Mouse (Mus musculus) midbrain, embryonic 12.5 days (tissue): ENCODE data around the gene Gad1. TPM values are rescaled to one million over a fixed set of nuclear protein-coding genes. Genes with fewer than 3 reads are reported as not detected.

ENCODE experiments used
- ATAC-seq: fragments of 200-750 bp; cut with Nextera tagmentation; 2 replicates; pipeline ENCODE4 v1.8.0; 2017; ENCODE audit warnings: low read depth, moderate TSS enrichment, moderate library complexity; ENCODE audit not compliant: low FRiP score
- H3K27ac ChIP-seq: fragments of 300-500 bp; sonication (generic); replicated peaks from 2 replicates; pipeline ENCODE4 v1.5.1; 2016; ENCODE audit warnings: mild to moderate bottlenecking
- H3K27me3 ChIP-seq: fragments of 300-500 bp; sonication (generic); 2 replicates; pipeline ENCODE4 v1.6.1; 2016; ENCODE audit warnings: mild to moderate bottlenecking
- H3K36me3 ChIP-seq: fragments of 300-500 bp; sonication (generic); 2 replicates; pipeline ENCODE4 v1.6.1; 2016
- H3K4me1 ChIP-seq: fragments of 300-500 bp; sonication (generic); 2 replicates; pipeline ENCODE4 v1.6.1; 2016
- H3K4me2 ChIP-seq: fragments of 300-500 bp; sonication (generic); replicated peaks from 2 replicates; pipeline ENCODE4 v1.6.1; 2016; ENCODE audit warnings: mild to moderate bottlenecking, moderate library complexity
- H3K4me3 ChIP-seq: fragments of 300-500 bp; sonication (generic); 2 replicates; pipeline ENCODE4 v1.5.1; 2016; ENCODE audit warnings: mild to moderate bottlenecking
- H3K9ac ChIP-seq: fragments of 300-500 bp; sonication (generic); replicated peaks from 2 replicates; pipeline ENCODE4 v1.6.1; 2016; ENCODE audit warnings: mild to moderate bottlenecking, moderate library complexity
- H3K9me3 ChIP-seq: fragments of 300-500 bp; sonication (generic); 2 replicates; pipeline ENCODE4 v1.6.1; 2016; ENCODE audit warnings: mild to moderate bottlenecking
- WGBS: fragments of 180-500 bp; shearing (Covaris S2); methylation state at CpG from one replicate; pipeline ENCODE4 v1.1.7; 2016; 5-methylcytosine and 5-hydroxymethylcytosine counted together
- polyA plus RNA-seq: library from polyadenylated mRNA; unstranded; fragments of >200 nt; fragmentation: Nextera tagmentation; extraction: Ambion mirVana; gene quantifications from 2 replicates; pipeline ENCODE4 v1.2.1, GENCODE M21; 2016

Gene Gad1
- polyA plus RNA-seq, 1 experiment from 2014 or later: 26.5 TPM

DNA sequence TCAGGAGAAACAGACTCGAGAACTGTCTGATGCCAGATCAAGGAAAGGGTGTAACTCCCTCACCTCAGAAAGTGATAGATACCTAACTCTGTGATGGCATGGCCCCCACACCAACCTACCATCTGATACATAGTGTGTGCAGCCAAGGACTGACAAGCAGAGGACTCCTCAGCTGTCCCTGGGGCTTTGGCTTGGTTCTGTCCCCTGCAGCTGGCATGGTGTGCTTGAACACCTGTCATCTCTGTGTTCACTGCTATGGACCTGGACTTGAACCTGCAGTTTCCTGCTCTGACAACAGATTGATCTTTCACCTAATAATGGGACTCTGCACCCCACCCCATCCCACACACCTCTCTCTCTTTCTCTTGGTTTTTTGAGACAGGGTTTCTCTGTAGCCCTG lies 79.5 kb downstream of the Gad1 start:
- Histone ChIP-seq H3K9me3 (no peaks in the 10 kb centered on the region), H3K4me2 (no peak overlapping the region), H3K27me3 (no peaks in the 10 kb centered on the region), H3K4me1 (0 out of 2 replicates have a peak, but pooled peaks cover 2% of the 10 kb centered on the region), H3K27ac (no peak overlapping the region), H3K36me3 (no peaks in the 10 kb centered on the region), H3K4me3 (no peak overlapping the region), H3K9ac (no peak overlapping the region)
- no peak for ATAC-seq
- 84% methylated on average over 1 of the region's 1 CpGs for WGBS

DNA sequence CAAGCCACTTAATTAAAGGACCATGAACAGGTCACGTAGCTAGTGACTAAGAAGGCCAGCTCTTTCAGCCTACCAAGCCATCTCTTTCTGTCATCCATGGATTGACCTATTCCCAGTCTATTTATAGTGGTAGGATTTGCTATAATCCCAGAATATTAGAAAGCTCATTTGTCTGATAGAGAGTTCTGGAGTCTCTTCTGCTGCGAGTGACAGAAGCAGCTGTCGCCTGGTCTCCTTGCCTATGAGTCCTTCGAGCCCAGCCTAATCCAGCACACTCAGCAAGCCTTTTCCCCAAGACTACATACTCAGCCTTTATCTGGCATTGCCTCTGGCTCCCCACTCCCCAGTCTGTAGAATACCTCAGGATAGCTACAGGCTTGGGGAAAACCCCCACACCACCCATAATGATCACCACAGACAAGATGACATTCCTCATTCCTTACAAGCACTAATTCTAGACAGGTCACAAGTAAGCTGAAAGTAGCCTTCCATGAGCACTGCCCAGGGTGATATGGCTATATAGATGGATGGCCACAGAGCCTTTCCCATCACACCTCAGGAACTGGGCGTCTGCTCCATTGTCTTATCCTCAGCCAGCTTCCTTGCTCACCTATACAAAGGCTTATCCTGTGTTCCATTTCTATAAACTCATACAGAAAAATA lies 81.3 kb downstream of the Gad1 start:
- Histone ChIP-seq H3K27ac (no peak overlapping the region), H3K4me1 (0 out of 2 replicates have a peak, but pooled peaks cover 2% of the 10 kb centered on the region), H3K4me2 (no peak overlapping the region), H3K4me3 (no peak overlapping the region), H3K9me3 (no peaks in the 10 kb centered on the region), H3K27me3 (no peaks in the 10 kb centered on the region), H3K9ac (no peak overlapping the region), H3K36me3 (no peaks in the 10 kb centered on the region)
- 87% methylated on average over 5 of the region's 5 CpGs for WGBS
- ATAC-seq: no peak

DNA sequence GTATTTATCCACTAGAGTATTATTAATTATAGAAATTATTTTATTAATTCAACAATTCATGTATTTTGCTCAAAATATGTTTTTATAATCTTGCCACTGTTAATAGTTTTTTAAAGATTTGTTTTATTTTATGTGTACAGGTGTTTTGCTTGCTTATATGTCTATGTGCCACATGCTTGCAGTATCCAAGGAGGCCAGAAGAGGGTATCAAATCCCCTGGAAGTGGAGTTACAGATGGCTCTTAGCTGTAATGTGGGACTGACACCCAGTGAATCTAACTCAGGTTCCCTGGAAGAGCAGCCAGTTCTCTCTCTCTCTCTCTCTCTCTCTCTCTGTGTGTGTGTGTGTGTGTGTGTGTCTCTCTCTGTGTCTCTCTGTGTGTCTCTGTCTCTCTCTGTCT lies 88.1 kb downstream of the Gad1 start:
- H3K27ac ChIP-seq: no peak overlapping the region
- H3K4me2 ChIP-seq: no peak overlapping the region
- no peaks in the 10 kb centered on the region for H3K9me3 ChIP-seq
- H3K9ac ChIP-seq: no peak overlapping the region
- H3K27me3 ChIP-seq: no peaks in the 10 kb centered on the region
- no peak for ATAC-seq
- H3K4me3 ChIP-seq: no peak overlapping the region
- H3K36me3 ChIP-seq: no peaks in the 10 kb centered on the region
- H3K4me1 ChIP-seq: 0 out of 2 replicates have a peak, but pooled peaks cover 5% of the 10 kb centered on the region

DNA sequence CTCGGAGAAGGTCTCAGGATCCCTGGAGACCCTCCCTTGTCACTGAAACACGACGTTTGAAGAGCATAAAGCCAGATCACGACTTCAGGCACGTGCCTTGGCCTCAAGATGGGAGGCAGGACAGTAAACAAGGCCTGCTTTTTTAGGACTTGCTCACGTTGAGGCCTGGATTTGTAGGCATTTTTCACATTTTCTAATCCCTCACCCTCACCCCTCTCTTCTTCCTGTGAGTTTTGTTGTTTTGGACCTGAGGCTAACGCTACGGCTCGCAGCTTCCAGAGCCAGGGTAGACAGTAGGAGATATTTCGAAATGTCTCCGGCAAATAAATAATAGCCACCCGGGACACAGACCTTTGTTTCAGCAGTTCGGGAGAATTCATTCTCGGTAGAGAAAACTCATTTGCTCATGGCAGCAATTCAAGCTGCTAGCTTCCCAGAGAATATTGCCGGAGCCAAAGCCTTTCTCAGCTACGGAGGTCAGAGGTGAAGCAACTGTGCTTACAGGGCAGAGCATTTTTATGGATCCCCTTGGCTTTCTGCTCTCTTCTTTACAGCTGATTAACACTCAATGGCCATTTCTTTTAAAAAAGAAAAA lies 90.2 kb downstream of the Gad1 start:
- Histone ChIP-seq H3K27ac (no peak overlapping the region), H3K27me3 (no peaks in the 10 kb centered on the region), H3K9me3 (no peaks in the 10 kb centered on the region), H3K36me3 (no peaks in the 10 kb centered on the region), H3K4me2 (no peak overlapping the region), H3K4me1 (0 out of 2 replicates have a peak, but pooled peaks cover 5% of the 10 kb centered on the region), H3K4me3 (no peak overlapping the region), H3K9ac (no peak overlapping the region)
- 54% methylated on average over 16 of the region's 16 CpGs for WGBS
- no peak for ATAC-seq

DNA sequence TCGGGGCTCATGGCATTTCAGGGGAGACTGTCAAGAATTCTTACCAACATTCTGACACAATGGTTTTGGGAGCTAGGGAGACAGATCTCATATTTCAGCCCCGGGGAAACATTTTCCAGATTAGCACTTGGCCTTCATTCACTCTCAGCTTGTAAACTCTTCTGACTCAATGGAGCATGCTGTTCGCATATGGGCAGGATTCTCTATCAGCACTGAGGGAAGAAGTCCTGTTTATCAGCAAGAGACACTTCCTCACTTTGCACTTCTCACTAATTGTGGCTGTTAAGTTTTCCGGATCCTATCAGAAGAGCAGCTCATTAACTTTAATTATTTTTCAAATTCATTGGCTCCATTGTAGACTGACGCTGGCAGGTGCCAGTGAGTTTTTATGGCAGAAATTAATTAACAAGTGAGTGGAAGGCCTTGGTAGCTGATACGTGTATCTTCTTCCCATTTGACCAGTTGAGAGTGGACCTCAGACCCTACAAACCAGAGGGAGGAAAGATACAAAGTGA lies 92.5 kb downstream of the Gad1 start:
- no peaks in the 10 kb centered on the region for H3K27me3 ChIP-seq
- no peaks in the 10 kb centered on the region for H3K36me3 ChIP-seq
- H3K4me1 ChIP-seq: 0 out of 2 replicates have a peak, but pooled peaks cover 5% of the 10 kb centered on the region
- H3K4me3 ChIP-seq: no peak overlapping the region
- no peak overlapping the region for H3K9ac ChIP-seq
- no peaks in the 10 kb centered on the region for H3K9me3 ChIP-seq
- no peak overlapping the region for H3K4me2 ChIP-seq
- 84% methylated on average over 6 of the region's 6 CpGs for WGBS
- ATAC-seq: no peak
- H3K27ac ChIP-seq: no peak overlapping the region

DNA sequence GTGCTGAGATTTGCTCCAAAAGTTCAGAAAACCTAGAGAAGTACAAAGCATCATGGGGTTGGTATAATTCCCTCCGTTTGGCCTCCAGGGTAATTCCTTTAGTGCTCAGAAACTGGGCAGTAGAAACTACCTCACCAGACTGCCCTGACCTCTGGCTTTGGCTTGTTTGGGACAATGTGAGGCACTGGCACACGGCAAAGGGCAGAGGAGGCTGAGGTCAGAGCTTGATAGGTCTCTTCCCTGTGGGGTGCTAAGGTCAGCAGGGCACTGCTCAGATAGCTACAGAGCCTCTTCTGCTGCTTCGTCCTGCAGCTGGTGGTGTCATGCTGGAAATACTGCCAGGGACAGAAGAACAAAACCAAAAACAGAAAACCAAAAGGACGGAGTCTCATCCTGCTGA lies 94.8 kb downstream of the Gad1 start:
- Histone ChIP-seq H3K9me3 (no peaks in the 10 kb centered on the region), H3K36me3 (no peaks in the 10 kb centered on the region), H3K27me3 (no peaks in the 10 kb centered on the region), H3K4me2 (no peak overlapping the region), H3K27ac (no peak overlapping the region), H3K4me1 (0 out of 2 replicates have a peak, but pooled peaks cover 5% of the 10 kb centered on the region), H3K9ac (no peak overlapping the region), H3K4me3 (no peak overlapping the region)
- 37% methylated on average over 4 of the region's 4 CpGs for WGBS
- no peak for ATAC-seq

DNA sequence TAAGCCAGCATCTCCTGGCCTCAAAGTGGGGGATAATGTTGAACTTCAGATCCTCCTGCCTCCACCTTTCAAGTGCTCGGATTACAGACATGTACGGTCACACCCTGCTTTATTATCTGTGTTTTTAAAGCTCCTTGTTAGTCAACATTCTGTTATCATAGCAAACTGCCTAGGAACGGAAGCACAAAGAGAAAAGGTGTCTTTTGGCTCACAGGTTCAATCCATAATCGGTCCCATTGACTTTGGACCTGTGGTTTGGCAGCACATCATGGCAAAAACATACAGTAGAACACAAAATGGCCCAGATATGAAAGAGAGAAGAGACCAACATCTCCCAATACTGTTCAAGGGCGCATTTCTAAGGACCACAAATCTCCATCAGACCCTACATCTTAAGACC lies 95.4 kb downstream of the Gad1 start:
- 89% methylated on average over 5 of the region's 5 CpGs for WGBS
- H3K9me3 ChIP-seq: no peaks in the 10 kb centered on the region
- no peaks in the 10 kb centered on the region for H3K36me3 ChIP-seq
- no peak overlapping the region for H3K9ac ChIP-seq
- ATAC-seq: no peak
- no peak overlapping the region for H3K4me2 ChIP-seq
- H3K4me1 ChIP-seq: 0 out of 2 replicates have a peak, but pooled peaks cover 5% of the 10 kb centered on the region
- no peaks in the 10 kb centered on the region for H3K27me3 ChIP-seq
- H3K4me3 ChIP-seq: no peak overlapping the region
- no peak overlapping the region for H3K27ac ChIP-seq

DNA sequence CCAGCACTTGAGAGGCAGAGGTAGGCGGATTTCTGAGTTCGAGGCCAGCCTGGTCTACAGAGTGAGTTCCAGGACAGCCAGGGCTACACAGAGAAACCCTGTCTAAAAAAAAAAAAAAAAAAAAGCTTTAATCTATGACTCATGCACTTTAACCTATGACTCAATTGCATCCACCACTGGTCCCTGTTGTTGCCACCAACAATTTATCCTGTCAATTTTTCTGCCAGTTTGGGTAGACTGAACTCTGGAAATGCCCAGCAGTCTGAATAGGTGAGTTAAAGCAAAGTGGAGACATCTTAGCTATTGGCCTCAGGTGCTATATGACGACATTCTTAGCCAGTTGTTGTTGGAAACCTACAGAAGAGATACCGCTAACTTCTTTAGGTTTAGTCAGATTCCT lies 96.6 kb downstream of the Gad1 start:
- Histone ChIP-seq H3K9me3 (no peaks in the 10 kb centered on the region), H3K27ac (no peak overlapping the region), H3K4me2 (no peak overlapping the region), H3K36me3 (no peaks in the 10 kb centered on the region), H3K27me3 (no peaks in the 10 kb centered on the region), H3K4me1 (no peaks in the 10 kb centered on the region), H3K9ac (no peak overlapping the region), H3K4me3 (no peak overlapping the region)
- no peak for ATAC-seq
- 94% methylated on average over 4 of the region's 4 CpGs for WGBS

Other genes starting within 250 kb of the Gad1 start
- 17.9 and 24.8 TPM in 2 replicates for gene Sp5, start 78.1 kb upstream of the Gad1 start, polyA plus RNA-seq
- gene Erich2, start 44.3 kb upstream of the Gad1 start, polyA plus RNA-seq: 2.6 and 3.0 TPM in 2 replicates
- gene Gorasp2, start 108.5 kb downstream of the Gad1 start, polyA plus RNA-seq: 133 and 137 TPM in 2 replicates
- 3.4 and 3.6 TPM in 2 replicates for gene Gm26558, start 109.0 kb downstream of the Gad1 start, polyA plus RNA-seq